Mouse (Mus musculus) v-Abl transformed pro-B cells (cell line): ENCODE results near the gene Nts.
"Not testable (repeated sequence)": the region's sequence is repeated elsewhere in the genome, so short reads cannot be mapped to it uniquely, and the experiment has no call there.

ENCODE experiments used
- in situ Hi-C, 2 experiments: fragments of 400-800 bp; cut with MboI; formaldehyde crosslinking; loops; one replicate each; pipeline ENCODE4 v1.15.1; 2025; ENCODE audit not compliant: unreplicated experiment in 2 of 2

The Nts gene

DNA sequence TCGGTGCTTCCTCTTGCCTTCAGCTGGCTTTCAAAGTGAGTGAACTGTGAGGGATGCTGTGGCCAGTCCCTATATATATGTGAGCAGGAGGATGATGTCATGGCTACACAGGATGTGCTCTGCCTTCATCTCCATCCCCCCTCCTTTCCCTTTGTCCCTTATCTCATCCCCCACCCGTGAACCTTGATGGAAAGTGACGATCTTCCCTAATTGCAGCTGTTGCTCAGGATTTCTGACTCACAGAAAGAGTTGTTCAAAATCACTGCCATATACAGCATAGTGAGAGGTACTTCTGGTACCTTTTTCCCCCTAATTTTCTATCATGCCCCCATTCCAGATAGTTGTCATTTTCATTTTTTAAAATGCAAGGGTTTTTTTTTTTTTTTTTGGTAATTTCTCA is at the start of gene Nts:
Gene Nts (minus strand): TSS at position 101 of the 400 bp plus-strand sequence.
- in situ Hi-C loops = no loop called here

DNA sequence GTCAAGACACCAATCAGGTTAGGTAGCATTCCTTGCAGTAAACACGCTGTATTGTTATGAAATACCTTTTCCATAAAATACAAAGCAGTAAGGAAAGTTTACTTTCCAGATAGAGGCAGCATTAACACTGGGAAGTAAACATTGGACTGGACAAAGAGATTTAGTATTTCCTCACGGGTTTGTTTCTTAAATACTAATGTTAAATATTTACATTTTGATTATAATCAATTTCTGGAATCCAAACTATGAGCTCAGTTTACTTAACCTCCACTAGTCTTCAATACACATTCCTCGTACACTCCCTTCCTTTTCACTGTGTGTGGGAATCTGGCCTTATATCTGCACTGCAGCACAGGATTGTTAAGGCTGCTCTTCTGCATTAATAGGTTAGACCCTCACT is 37.6 kb upstream of the Nts start:
- in situ Hi-C loops = no loop called here

DNA sequence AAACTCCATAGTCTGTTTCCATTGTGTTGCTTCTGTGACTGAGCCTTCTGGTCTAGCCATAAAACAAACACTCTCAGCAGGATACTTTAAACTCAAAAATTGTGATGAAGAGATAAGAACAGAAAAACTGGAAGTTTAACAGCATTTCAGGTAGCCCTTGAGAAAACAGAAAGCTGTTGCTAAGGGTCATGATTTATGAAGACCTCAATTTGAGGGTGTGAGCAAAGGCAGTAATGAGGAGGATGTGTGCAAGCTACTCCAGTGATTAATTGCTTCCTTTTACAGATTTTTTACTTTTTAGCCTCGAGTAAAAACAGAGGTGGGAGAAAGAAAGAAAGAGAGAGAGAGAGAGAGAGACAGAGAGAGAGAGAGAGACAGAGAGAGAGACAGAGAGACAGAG is 23.9 kb upstream of the Nts start:
- in situ Hi-C loops = no loop called here

DNA sequence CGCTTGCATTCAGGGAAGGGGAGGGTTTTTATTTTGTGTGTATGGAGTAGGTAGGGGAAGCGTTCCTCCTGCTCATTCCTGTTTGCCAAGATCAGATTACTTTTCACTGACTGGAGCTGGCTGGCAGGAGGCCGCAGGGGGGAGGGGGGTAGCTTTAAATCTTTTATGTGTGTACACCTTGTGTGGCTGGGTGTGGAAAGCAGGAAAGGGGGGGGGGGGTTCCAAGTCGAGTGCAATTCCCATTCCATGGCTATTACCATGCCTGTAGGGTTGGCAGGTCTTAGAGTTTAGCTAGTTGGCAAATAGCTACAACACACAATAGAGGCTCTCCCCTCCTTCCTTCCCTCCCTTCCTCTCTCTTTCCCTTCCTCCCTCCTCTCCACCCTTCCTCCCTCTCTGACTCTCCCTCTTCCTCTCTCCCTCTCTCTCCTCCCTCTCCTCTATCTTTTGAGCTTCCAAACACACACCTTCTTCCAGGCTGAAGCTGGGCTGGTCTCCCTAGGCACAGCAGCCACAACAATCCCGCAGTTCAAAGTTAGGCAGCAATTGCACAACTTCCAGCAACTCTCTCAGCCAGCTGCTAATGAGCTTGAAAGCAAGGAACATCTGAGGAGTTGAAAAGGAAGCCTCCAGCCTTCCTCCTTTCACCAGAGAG is 21.6 kb upstream of the Nts start, which contains the start of gene Rassf9:
Gene Rassf9 (plus strand): TSS at position 416 of the 655 bp plus-strand sequence.
- in situ Hi-C loops = no loop called here

DNA sequence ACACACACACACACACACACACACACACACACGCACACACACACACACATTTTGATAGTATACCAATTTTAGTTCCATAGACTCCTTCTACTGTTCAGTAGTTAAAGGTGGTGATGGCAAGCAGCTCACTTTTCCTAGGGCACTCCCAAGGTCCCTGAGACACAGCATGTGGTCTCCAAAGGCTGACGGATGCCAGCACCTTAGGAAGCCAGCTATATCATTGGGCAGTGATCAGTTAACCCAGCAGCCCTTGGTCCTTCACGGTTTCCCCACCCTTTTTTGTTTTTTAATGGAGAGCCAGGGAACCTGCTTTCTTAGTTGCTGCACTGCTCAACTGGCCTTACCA is 21.1 kb upstream of the Nts start:
- in situ Hi-C loops = no loop called here

DNA sequence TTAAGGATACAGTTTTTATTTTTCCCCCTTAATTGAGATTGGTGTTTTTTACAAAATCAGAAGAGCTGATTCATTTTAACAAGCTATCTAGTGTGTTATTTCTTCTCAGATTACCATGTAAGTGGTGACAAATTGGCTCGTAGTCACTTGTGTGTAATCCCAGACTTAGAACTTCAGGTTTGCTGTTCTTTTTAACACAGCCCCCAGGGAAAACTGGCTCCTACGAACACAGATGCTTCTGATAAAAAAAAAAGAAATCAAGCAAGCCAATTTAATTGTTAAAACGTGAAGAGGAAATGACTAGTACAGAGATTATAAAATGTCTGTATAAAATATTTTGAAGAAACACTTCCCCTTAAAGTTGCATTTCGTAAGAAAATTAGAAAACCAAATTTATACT is 17.1 kb upstream of the Nts start:
- in situ Hi-C loops = no loop called here

DNA sequence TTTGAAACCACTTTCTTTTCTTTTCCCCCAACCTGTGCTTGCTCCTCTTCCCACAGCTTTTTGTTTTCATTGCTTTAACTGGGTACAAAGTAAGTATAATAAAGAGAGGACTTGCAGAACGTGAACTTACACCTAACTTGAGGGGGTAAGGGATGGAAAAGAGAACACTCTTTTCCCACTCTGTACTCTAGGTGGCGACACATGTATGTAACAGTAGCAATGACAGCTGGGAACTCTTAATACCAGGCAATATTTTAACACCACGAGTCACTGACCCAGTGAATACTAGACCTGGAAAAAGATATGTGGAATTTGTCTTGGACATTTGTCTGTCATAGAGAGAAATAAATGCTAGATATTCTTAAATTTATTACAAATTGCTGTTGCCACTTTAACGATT is 8.5 kb upstream of the Nts start:
- in situ Hi-C loops = no loop called here

DNA sequence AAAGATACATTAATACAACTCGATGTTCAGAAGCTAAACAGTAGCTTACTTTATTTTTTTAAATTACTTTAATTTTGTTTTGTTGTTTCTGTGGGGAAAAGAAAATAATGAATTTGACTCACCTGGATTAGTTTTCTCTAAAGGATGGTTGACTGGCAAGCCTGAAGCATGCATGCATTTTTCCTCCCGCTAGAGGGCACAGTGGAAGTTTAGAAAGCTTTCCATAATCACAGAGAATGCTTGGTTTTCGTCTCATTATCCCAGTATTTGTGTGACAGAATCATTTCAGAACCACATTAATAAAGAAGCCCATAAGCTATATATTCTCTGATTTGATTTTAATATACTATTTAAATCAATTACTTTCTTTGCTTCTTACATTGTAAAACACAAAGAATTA is 1.5 kb upstream of the Nts start:
- in situ Hi-C loops = no loop called here

DNA sequence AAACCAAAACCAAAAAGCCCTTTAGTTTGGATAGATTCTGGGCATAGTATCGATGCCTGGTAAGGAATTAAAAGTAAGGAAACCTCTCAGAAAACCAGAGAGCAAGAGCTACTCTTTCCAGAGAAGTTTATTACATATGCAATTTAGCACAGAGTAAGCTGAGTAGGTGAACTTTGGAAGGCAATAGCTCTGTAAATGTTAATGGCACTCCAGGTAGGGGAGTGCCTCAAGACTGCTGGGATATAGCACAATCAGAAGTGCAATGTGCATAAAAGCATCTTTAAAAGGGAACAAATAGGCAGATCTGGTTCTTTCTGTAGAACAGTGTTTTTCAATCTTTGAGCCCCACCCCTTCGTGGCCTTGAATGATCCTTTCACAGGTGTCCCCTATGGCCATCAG is 20.9 kb downstream of the Nts start:
- in situ Hi-C loops = loop anchor here in 1 of 2 experiments (25.0 kb wide), 1 partner anchor 368 kb away; no protein-coding TSS in a partner anchor

DNA sequence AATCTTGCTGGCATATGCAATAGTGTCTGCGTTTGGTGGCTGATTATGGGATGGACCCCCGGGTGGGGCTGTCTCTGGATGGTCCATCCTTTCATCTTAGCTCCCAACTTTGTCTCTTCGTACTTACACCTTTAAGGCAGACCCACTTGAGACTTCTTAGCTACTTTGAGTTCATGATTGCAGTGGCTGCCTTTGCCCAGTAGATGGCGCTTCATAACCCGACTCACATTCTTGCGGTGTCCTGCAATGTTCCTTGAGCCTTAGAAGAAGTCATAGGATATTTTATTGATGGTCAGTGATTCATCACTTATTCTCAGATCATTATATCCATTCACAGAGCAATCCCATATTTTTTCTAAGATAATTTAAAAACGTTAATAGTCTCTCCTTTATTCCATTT is 38.5 kb downstream of the Nts start:
- in situ Hi-C loops = loop anchor here in 1 of 2 experiments (25.0 kb wide), 1 partner anchor 386 kb away; no protein-coding TSS in a partner anchor

DNA sequence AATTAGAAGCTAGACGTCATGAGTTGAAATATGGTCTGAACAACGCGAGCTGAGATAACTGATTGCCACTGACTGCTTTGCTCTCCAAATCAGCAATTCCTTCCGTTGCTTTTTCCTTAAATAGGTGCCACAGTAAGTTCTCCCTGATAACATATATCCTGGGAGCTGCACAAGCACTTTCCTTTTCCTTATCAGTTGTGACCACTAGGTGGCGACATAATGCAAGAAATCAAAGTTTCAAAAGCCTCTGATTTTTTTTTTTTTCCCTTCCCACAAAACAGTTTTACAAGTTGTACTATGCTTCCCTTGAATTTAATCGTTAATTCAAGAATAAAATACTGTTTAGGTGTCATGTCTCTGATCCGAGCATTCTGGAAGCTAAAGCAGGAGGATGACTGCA is 40.8 kb downstream of the Nts start:
- in situ Hi-C loops = loop anchor here in 1 of 2 experiments (10.0 kb wide), 1 partner anchor 1705 kb away; no protein-coding TSS in a partner anchor

DNA sequence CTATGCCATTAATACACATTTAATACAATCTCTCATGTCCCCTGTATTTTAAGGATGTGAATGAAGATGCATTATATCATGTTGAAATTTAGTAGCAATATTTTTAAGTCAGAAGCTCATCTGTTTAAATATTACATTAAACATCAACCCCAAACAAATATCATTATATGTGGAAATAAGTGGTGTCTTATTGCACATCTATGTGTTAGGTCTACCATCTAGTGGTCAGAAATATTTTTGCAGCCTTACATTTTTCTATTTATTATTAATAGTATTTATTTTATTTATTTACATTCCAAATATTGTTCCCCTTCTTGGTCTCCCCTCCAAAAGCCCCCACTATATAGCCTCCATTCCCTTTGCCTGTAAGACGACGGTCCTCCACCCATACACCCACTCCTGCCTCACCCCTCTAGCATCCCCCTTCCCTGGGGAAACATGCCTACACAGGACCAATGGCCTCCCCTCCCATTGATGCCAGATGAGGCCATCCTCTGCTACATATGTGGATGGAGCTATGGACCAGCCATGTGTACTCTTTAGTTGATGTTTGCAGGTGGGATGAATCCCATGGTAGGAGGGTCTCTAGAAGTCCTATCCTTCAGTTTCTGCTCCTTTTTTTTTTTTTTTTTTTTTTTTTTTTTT is 45.3 kb downstream of the Nts start:
- in situ Hi-C loops = loop anchor here (5.0 to 10.0 kb wide), 4 partner anchors 1700 to 1843 kb away; no protein-coding TSS in a partner anchor

DNA sequence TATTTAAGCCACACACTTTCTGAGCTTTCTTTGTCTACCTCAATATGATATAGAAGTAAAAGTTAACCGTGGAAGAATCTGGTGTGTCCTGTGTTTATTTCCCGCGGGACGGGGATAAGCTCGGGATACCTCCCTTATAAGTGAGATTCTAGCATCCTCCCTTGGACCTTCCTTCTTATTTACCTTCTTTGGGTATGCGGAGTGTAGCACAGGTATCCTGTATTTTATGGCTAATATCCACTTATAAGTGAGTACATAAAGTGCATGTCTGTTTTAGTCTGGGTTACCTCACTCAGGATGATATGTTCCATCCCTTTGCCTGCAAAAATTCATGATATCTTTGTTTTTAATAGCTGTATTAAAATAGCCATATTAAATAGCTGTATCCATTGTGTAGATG is 54.8 kb downstream of the Nts start:
- in situ Hi-C loops = not testable (repeated sequence)

DNA sequence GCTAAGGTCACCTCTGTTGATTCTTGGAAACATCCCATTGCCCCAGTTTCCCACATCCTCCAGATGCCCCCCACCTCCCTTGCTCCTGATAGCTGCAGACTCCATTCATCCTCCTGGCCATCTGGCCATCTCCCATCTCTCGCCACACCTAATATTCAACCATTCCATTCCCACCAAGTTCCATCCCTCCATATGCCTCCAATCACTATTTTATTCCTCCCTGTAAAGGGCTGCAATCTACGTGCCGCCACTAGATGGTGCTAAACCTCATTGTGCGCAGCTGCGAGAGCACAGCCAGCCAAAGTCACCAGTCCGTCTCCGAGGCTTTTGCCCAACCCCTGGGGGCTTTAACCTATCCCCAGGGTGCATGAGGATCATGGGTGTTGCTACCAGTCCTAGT is 55.2 kb downstream of the Nts start:
- in situ Hi-C loops = not testable (repeated sequence)
